Mouse (Mus musculus): Measurements from ENCODE around the gene Kiz. TPM values are rescaled to one million over a fixed set of nuclear protein-coding genes. Genes with fewer than 3 reads are reported as not detected.

The Kiz gene
- polyA plus RNA-seq (2014; fragmentation: Nextera tagmentation; extraction: Ambion mirVana), result 26.9 and 30.0 TPM in 2 replicates

- Histone ChIP-seq H3K27me3 (replicated peaks; ENCODE audit: control insufficient read depth, insufficient read depth, low read length) (no peaks in the 10 kb centered on the region), H3K27ac (ENCODE audit: low read depth) (peak within 1 kb of the TSS; percentile 74; the same call in 1 of the 2 replicates), H3K36me3 (ENCODE audit: control insufficient read depth, insufficient read depth, low read length) (no peaks in the 10 kb centered on the region), H3K4me2 (ENCODE audit: low read length) (peak within 1 kb of the TSS; percentile 61), H3K4me3 (ENCODE audit: low read depth, low read length) (peak within 1 kb of the TSS; percentile 90), H3K4me1 (replicated peaks; ENCODE audit: control insufficient read depth, insufficient read depth, low read length) (no peaks in the 10 kb centered on the region), H3K9me3 (ENCODE audit: control insufficient read depth, low read length) (no peaks in the 10 kb centered on the region), H3K9ac (ENCODE audit: low read length) (peak within 1 kb of the TSS; percentile 82)
- ATAC-seq (replicated peaks; ENCODE audit: low FRiP score, low TSS enrichment, low read depth), result peak; percentile 99
- WGBS, result under 1% methylated on average over 32 of the region's 32 CpGs
- DNase-seq (ENCODE audit: low spot score), result peak; percentile 96
Measured at GRCm38 (mm10) chr2:146855599-146856039, at the start of gene Kiz. Gene Kiz (plus strand): TSS chr2:146855864.

GRCm38 (mm10) chr2:146809706-146810256 lies 45.9 kb upstream of the Kiz start:
- H3K4me3 ChIP-seq (ENCODE audit: low read depth, low read length), result no peak overlapping the region
- no peak overlapping the region for H3K4me2 ChIP-seq (ENCODE audit: low read length)
- ATAC-seq (replicated peaks; ENCODE audit: low FRiP score, low TSS enrichment, low read depth) (no peak), DNase-seq (ENCODE audit: low spot score) (no peak)
- H3K9ac ChIP-seq (ENCODE audit: low read length), result no peak overlapping the region
- no peak overlapping the region for H3K27ac ChIP-seq (ENCODE audit: low read depth)
- no peaks in the 10 kb centered on the region for H3K27me3 ChIP-seq (replicated peaks; ENCODE audit: control insufficient read depth, insufficient read depth, low read length)
- H3K36me3 ChIP-seq (ENCODE audit: control insufficient read depth, insufficient read depth, low read length), result no peaks in the 10 kb centered on the region
- WGBS, result 84% methylated on average over 7 of the region's 7 CpGs
- H3K9me3 ChIP-seq (ENCODE audit: control insufficient read depth, low read length), result no peaks in the 10 kb centered on the region
- H3K4me1 ChIP-seq (replicated peaks; ENCODE audit: control insufficient read depth, insufficient read depth, low read length), result no peaks in the 10 kb centered on the region

GRCm38 (mm10) chr2:146810695-146811094 lies 45.0 kb upstream of the Kiz start:
- H3K36me3 ChIP-seq (ENCODE audit: control insufficient read depth, insufficient read depth, low read length), result no peaks in the 10 kb centered on the region
- H3K4me3 ChIP-seq (ENCODE audit: low read depth, low read length), result no peak overlapping the region
- 0 out of 2 replicates have a peak overlapping the region, but pooled peaks have one; percentile 26 for H3K4me2 ChIP-seq (ENCODE audit: low read length)
- H3K4me1 ChIP-seq (replicated peaks; ENCODE audit: control insufficient read depth, insufficient read depth, low read length), result no peaks in the 10 kb centered on the region
- H3K9ac ChIP-seq (ENCODE audit: low read length), result no peak overlapping the region
- DNase-seq (ENCODE audit: low spot score) (peak; percentile 53), ATAC-seq (replicated peaks; ENCODE audit: low FRiP score, low TSS enrichment, low read depth) (no peak)
- H3K9me3 ChIP-seq (ENCODE audit: control insufficient read depth, low read length), result no peaks in the 10 kb centered on the region
- H3K27me3 ChIP-seq (replicated peaks; ENCODE audit: control insufficient read depth, insufficient read depth, low read length), result no peaks in the 10 kb centered on the region
- no peak overlapping the region for H3K27ac ChIP-seq (ENCODE audit: low read depth)
- 58% methylated on average over 13 of the region's 13 CpGs for WGBS

- ATAC-seq (replicated peaks; ENCODE audit: low FRiP score, low TSS enrichment, low read depth) (no peak), DNase-seq (ENCODE audit: low spot score) (no peak)
- H3K4me3 ChIP-seq (ENCODE audit: low read depth, low read length), result no peak overlapping the region
- H3K9ac ChIP-seq (ENCODE audit: low read length), result no peak overlapping the region
- H3K27ac ChIP-seq (ENCODE audit: low read depth), result no peak overlapping the region
- no peaks in the 10 kb centered on the region for H3K9me3 ChIP-seq (ENCODE audit: control insufficient read depth, low read length)
- WGBS, result 75% methylated on average over 7 of the region's 7 CpGs
- no peaks in the 10 kb centered on the region for H3K27me3 ChIP-seq (replicated peaks; ENCODE audit: control insufficient read depth, insufficient read depth, low read length)
- H3K36me3 ChIP-seq (ENCODE audit: control insufficient read depth, insufficient read depth, low read length), result no peaks in the 10 kb centered on the region
- no peaks in the 10 kb centered on the region for H3K4me1 ChIP-seq (replicated peaks; ENCODE audit: control insufficient read depth, insufficient read depth, low read length)
- no peak overlapping the region for H3K4me2 ChIP-seq (ENCODE audit: low read length)
Measured at GRCm38 (mm10) chr2:146814978-146815377, 40.7 kb upstream of the Kiz start.

- DNase-seq (ENCODE audit: low spot score), result no peak
- H3K27me3 ChIP-seq (replicated peaks; ENCODE audit: control insufficient read depth, insufficient read depth, low read length), result no peaks in the 10 kb centered on the region
- H3K9me3 ChIP-seq (ENCODE audit: control insufficient read depth, low read length), result no peaks in the 10 kb centered on the region
- no peak overlapping the region for H3K9ac ChIP-seq (ENCODE audit: low read length)
- no peak overlapping the region for H3K4me3 ChIP-seq (ENCODE audit: low read depth, low read length)
- H3K4me1 ChIP-seq (replicated peaks; ENCODE audit: control insufficient read depth, insufficient read depth, low read length), result no peaks in the 10 kb centered on the region
- no peaks in the 10 kb centered on the region for H3K36me3 ChIP-seq (ENCODE audit: control insufficient read depth, insufficient read depth, low read length)
- no peak for ATAC-seq (replicated peaks; ENCODE audit: low FRiP score, low TSS enrichment, low read depth)
- no peak overlapping the region for H3K27ac ChIP-seq (ENCODE audit: low read depth)
- no peak overlapping the region for H3K4me2 ChIP-seq (ENCODE audit: low read length)
- WGBS, result 87% methylated on average over 4 of the region's 4 CpGs
Measured at GRCm38 (mm10) chr2:146819065-146819464, 36.6 kb upstream of the Kiz start.

GRCm38 (mm10) chr2:146823483-146823951 lies 32.1 kb upstream of the Kiz start:
- H3K9me3 ChIP-seq (ENCODE audit: control insufficient read depth, low read length), result no peaks in the 10 kb centered on the region
- H3K4me3 ChIP-seq (ENCODE audit: low read depth, low read length), result no peak overlapping the region
- H3K4me1 ChIP-seq (replicated peaks; ENCODE audit: control insufficient read depth, insufficient read depth, low read length), result no peaks in the 10 kb centered on the region
- peaks cover 6% of the 10 kb centered on the region for H3K27me3 ChIP-seq (replicated peaks; ENCODE audit: control insufficient read depth, insufficient read depth, low read length)
- no peak overlapping the region for H3K4me2 ChIP-seq (ENCODE audit: low read length)
- WGBS, result 65% methylated on average over 11 of the region's 11 CpGs
- H3K27ac ChIP-seq (ENCODE audit: low read depth), result no peak overlapping the region
- no peak overlapping the region for H3K9ac ChIP-seq (ENCODE audit: low read length)
- no peaks in the 10 kb centered on the region for H3K36me3 ChIP-seq (ENCODE audit: control insufficient read depth, insufficient read depth, low read length)
- no peak for DNase-seq (ENCODE audit: low spot score)
- no peak for ATAC-seq (replicated peaks; ENCODE audit: low FRiP score, low TSS enrichment, low read depth)

GRCm38 (mm10) chr2:146824043-146824442 lies 31.6 kb upstream of the Kiz start:
- Histone ChIP-seq H3K4me1 (replicated peaks; ENCODE audit: control insufficient read depth, insufficient read depth, low read length) (no peaks in the 10 kb centered on the region), H3K4me3 (ENCODE audit: low read depth, low read length) (no peak overlapping the region), H3K27me3 (replicated peaks; ENCODE audit: control insufficient read depth, insufficient read depth, low read length) (peaks cover 11% of the 10 kb centered on the region), H3K36me3 (ENCODE audit: control insufficient read depth, insufficient read depth, low read length) (no peaks in the 10 kb centered on the region), H3K27ac (ENCODE audit: low read depth) (no peak overlapping the region), H3K9me3 (ENCODE audit: control insufficient read depth, low read length) (no peaks in the 10 kb centered on the region), H3K9ac (ENCODE audit: low read length) (no peak overlapping the region), H3K4me2 (ENCODE audit: low read length) (no peak overlapping the region)
- no peak for ATAC-seq (replicated peaks; ENCODE audit: low FRiP score, low TSS enrichment, low read depth)
- WGBS, result 78% methylated on average over 8 of the region's 8 CpGs
- DNase-seq (ENCODE audit: low spot score), result no peak

GRCm38 (mm10) chr2:146828006-146828405 lies 27.7 kb upstream of the Kiz start:
- 81% methylated on average over 4 of the region's 4 CpGs for WGBS
- Histone ChIP-seq H3K9me3 (ENCODE audit: control insufficient read depth, low read length) (no peaks in the 10 kb centered on the region), H3K4me2 (ENCODE audit: low read length) (no peak overlapping the region), H3K4me3 (ENCODE audit: low read depth, low read length) (no peak overlapping the region), H3K27ac (ENCODE audit: low read depth) (no peak overlapping the region), H3K36me3 (ENCODE audit: control insufficient read depth, insufficient read depth, low read length) (no peaks in the 10 kb centered on the region), H3K9ac (ENCODE audit: low read length) (no peak overlapping the region), H3K4me1 (replicated peaks; ENCODE audit: control insufficient read depth, insufficient read depth, low read length) (no peaks in the 10 kb centered on the region), H3K27me3 (replicated peaks; ENCODE audit: control insufficient read depth, insufficient read depth, low read length) (peaks cover 49% of the 10 kb centered on the region)
- DNase-seq (ENCODE audit: low spot score) (no peak), ATAC-seq (replicated peaks; ENCODE audit: low FRiP score, low TSS enrichment, low read depth) (no peak)
